Mouse (Mus musculus): ENCODE data around the gene Csnk1g2.
"Not testable (repeated sequence)": the region's sequence is repeated elsewhere in the genome, so short reads cannot be mapped to it uniquely, and the experiment has no call there.

Gene Csnk1g2

DNA sequence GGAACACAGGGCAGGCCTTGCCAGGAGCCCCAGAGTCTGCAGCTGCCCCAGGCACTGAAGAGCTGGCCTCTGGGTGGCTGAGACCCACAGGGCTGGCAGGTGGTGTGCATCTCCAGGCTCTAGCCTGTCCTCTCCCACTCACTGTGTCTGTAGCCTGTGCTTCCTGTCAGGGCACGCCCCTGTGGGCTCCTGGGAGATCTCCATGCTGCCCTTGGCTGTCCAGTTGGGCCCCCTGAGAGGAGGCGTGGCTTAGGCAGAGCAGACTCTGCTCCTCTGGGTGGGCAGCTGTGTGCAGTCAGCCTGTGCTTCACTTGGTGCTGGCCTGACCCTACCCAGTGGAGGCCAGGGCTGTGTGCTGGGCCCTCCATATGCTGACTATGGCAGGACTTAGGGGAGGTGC, 5.0 kb downstream of the Csnk1g2 start:
- no peak for DNase-seq

DNA sequence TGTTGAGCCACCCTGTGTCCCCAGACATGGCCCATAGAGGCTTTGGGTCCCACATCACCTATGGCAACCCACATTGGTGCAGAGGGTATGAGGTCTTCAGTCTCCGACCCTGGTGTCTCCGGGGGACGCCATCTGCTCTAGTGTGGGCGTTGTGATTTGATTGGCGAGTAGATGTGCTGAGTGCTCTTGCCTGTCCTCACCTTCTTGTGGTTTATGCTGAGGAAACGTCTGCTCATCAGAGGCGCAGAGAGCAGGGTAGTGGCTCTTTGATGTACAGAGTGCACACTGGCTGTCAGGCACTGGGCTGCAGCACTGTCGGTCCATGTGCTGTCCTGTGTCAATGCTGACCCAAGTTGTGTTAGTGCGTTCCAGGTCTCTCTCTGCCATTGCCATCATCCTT, 6.3 kb downstream of the Csnk1g2 start:
- no peak for DNase-seq

DNA sequence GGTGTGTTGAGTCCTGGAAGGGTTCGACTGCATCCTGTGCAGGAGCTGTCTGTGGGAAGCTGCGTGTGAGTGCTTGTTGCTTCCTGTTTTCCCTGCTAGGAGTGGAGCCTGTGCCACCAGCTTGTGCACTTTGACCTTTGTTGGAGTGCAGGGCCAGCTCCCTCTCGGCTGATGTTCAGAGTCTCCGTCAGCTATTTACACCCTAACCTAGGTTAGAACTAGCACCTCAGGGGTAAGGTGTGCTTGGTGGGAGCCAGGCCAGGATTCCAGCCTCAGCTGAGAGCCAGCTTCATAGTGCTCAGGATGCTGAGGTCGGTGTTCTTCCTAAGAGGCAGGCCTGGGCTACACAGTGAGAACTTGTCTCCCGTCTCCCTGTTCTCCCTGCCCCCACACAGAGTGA, 12.7 kb downstream of the Csnk1g2 start:
- no peak for DNase-seq

GRCm38 (mm10) chr10:80646936-80647335, 24.3 kb downstream of the Csnk1g2 start:
- DNase-seq, result no peak

DNA sequence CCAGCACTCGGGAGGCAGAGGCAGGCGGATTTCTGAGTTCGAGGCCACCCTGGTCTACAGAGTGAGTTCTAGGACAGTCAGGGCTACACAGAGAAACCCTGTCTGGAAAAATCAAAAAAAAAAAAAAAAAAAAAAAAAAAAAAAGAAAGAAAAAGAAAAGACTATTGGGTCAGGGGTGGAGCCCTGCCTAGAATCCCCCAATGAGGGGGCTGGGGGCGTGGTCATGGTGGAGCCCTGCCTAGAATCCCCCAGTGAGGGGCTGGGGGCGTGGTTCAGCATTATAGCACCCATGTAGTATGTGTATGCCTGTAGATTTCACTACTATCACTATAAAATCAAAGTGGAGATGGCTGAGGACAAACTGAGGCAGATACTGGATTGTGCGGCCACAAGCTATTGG, 27.3 kb downstream of the Csnk1g2 start:
- DNase-seq, result not testable (repeated sequence)

DNA sequence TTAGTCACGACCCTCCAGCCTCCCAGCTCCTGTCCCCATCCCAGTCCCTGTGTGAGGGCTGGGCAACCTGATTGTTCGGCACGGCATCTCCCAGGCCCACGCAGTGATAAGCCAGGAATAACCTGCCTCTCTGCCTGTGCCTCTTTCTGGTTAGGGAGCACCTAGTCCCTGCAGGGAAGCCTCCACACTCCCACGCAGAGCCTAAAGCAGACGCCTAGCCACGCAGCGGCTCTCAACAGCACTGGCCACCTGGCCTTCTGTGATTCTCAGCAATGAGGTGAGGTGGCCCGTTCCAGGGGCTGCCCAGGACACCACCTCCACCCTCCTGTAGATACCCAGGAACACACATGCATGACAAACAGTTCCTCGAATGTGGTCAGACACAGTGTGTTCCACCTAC, 27.8 kb downstream of the Csnk1g2 start:
- peak; percentile 72 for DNase-seq

DNA sequence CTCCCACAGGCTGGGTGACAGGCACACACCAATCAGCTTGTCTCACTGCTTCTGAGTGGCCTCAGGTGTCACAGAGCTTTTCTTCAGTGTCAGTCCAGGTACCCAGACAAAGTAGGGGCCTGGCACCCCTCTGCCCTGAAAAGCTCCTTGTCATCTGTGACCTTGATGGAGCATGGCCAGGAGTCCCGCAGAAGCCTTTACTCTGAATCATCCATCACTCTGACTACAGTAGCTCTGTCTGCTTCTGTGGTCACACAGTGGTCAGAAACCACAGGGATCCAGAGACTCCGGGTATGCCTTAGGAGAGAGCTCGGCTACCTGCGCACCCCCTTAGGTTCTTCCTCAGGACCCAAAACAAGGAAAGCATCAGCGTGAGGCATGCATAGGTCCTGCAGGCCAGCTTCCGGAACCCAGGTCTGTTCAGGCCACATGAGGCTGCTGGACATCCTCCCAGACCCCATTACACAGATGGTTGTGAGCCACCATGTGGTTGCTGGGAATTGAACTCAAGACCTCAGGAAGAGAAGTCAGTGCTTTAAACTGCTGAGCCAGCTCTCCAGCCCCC, 30.6 kb downstream of the Csnk1g2 start:
- DNase-seq, result no peak

GRCm38 (mm10) chr10:80654866-80655265, 32.2 kb downstream of the Csnk1g2 start:
- DNase-seq, result no peak

DNA sequence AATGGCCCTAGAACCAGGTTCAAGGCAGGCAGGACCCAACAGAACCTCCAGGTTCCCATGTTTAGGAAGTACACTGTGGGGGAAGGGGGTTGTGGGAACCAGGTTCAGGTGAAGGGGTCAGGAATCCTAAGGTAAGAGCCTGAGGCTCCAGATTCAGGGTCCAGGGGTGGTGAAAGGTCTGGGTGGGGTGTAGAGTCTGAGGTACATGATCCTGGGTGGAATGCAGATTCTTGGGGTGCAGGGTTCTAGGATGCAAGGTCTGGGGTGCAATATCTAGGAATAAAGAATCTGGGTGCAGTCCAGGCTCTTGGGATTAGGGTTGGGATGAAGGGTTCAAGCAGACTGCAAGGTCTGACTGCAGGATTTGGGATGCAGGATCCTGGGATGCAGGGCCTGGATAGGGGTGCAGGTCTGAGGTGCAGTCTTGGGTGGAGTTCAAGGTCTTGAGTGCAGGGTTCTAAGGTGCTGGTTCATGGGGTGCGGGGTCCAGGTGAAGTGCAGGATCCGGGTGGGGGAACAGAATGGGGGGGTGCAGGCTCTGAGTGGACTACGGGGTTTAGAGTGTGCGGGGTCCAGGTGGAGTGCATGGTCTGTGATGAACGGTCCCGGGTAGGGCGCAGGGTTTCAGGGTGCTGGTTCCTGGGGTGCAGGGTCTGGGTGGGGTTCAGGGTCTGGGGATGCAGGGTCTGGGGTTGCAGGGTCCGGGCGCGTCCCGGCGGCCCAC, 32.9 kb downstream of the Csnk1g2 start:
- DNase-seq, result no peak

- peak; percentile 96 for DNase-seq
These were observed 33.7 kb downstream of the Csnk1g2 start for GRCm38 (mm10) chr10:80656130-80656862.

GRCm38 (mm10) chr10:80656863-80657623, 34.4 kb downstream of the Csnk1g2 start, which contains the start of gene Btbd2:
Btbd2 (minus strand) TSS chr10:80657071.
- no peak for DNase-seq

GRCm38 (mm10) chr10:80658194-80658840, 35.7 kb downstream of the Csnk1g2 start:
- no peak for DNase-seq

DNA sequence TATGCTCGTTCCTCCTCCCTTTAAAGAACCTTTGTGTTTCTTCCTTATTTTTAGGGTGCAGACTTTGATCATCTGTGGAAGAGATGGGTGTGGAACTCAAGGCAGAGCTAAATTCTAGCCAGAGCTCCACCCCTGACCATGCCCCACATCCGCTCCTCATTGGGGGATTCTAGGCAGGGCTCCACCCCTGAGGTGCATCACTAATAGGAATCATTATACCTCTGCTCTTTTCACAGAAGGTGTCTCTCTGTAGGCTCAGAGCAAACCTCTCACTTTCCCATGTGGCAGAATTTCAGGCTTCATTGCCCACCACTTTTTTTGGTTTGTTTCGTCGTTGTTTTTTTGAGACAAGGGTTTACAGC, 36.2 kb downstream of the Csnk1g2 start:
- no peak for DNase-seq

GRCm38 (mm10) chr10:80659213-80659612, 36.6 kb downstream of the Csnk1g2 start:
- peak; percentile 68 for DNase-seq

- no peak for DNase-seq
These were observed 38.5 kb downstream of the Csnk1g2 start for GRCm38 (mm10) chr10:80661149-80661548.

GRCm38 (mm10) chr10:80663485-80664196, 41.0 kb downstream of the Csnk1g2 start:
- no peak for DNase-seq

GRCm38 (mm10) chr10:80664197-80665015, 41.8 kb downstream of the Csnk1g2 start:
- DNase-seq, result peak; percentile 53

DNA sequence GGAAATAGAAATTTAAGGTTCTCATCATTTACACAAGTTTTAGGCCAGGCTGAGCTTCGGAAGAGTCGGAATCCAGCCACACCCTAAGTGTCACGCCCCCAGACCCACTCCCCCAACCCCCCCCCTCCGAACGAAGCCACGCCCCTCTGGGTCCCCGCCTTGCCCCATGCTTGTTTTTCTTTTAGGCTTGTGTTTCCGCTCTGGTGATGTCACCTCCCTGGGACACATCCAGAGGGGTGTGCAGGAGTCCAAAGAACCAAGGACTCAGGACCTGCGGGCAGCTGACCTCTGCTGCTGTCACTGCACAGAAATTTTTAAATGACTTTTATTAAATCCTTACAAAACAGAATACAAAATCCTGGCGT, 42.4 kb downstream of the Csnk1g2 start:
- DNase-seq, result no peak

GRCm38 (mm10) chr10:80665459-80665858, 42.8 kb downstream of the Csnk1g2 start:
- no peak for DNase-seq

GRCm38 (mm10) chr10:80665981-80666733, 43.5 kb downstream of the Csnk1g2 start:
- DNase-seq, result no peak
